Mouse (Mus musculus) forebrain, postnatal 0 days (tissue): ENCODE results near the gene Cnga3. TPM values are rescaled to one million over a fixed set of nuclear protein-coding genes. Genes with fewer than 3 reads are reported as not detected.

Source experiments
- ATAC-seq: fragments of 200-750 bp; cut with Nextera tagmentation; 2 replicates; pipeline ENCODE4 v1.8.0; 2017; ENCODE audit warnings: mild to moderate bottlenecking, moderate library complexity
- DNase-seq: peaks from one replicate; pipeline ENCODE4 v3.0.0-alpha.2; 2015
- H3K27ac ChIP-seq: fragments of 300-500 bp; sonication (generic); 2 replicates; pipeline ENCODE4 v1.5.1; 2014; ENCODE audit warnings: low read depth, mild to moderate bottlenecking, antibody characterized with exemption, low read length, moderate library complexity, mixed read lengths
- H3K27me3 ChIP-seq: fragments of 300-500 bp; sonication (generic); 2 replicates; pipeline ENCODE4 v1.6.1; 2014; ENCODE audit warnings: mild to moderate bottlenecking, low read length, mixed read lengths; ENCODE audit not compliant: insufficient read depth
- H3K36me3 ChIP-seq: fragments of 300-500 bp; sonication (generic); 2 replicates; pipeline ENCODE4 v1.6.1; 2014; ENCODE audit warnings: mild to moderate bottlenecking, moderate library complexity; ENCODE audit not compliant: insufficient read depth
- H3K4me1 ChIP-seq: fragments of 300-500 bp; sonication (generic); 2 replicates; pipeline ENCODE4 v1.6.1; 2014; ENCODE audit warnings: antibody characterized with exemption; ENCODE audit not compliant: insufficient read depth
- H3K4me2 ChIP-seq: fragments of 300-500 bp; sonication (generic); 2 replicates; pipeline ENCODE4 v1.6.1; 2014; ENCODE audit warnings: low read depth, mild to moderate bottlenecking, moderate library complexity
- H3K4me3 ChIP-seq: fragments of 300-500 bp; sonication (generic); 2 replicates; pipeline ENCODE4 v1.5.1; 2014; ENCODE audit warnings: low read depth, low read length, mixed read lengths
- H3K9ac ChIP-seq: fragments of 300-500 bp; sonication (generic); 2 replicates; pipeline ENCODE4 v1.6.1; 2014; ENCODE audit warnings: mild to moderate bottlenecking
- H3K9me3 ChIP-seq: fragments of 300-500 bp; sonication (generic); 2 replicates; pipeline ENCODE4 v1.6.1; 2016; ENCODE audit warnings: low read length
- CTCF ChIP-seq: sonication (generic); IDR thresholded peaks from 2 replicates; pipeline ENCODE4 v1.5.1; 2016; ENCODE audit warnings: antibody characterized with exemption, control low read depth, low read depth
- WGBS: fragments of 180-500 bp; shearing (Covaris S2); extraction: QIAGEN DNeasy Blood & Tissue Kit; methylation state at CpG from one replicate; pipeline ENCODE4 v1.1.7; 2014; 5-methylcytosine and 5-hydroxymethylcytosine counted together
- polyA plus RNA-seq: library from polyadenylated mRNA; unstranded; fragments of >200 nt; fragmentation: Nextera tagmentation; extraction: Ambion mirVana; gene quantifications from 2 replicates; pipeline ENCODE4 v1.2.1, GENCODE M21; 2015
- total RNA-seq: library from RNA; depleted of rRNA; stranded (reverse); fragments of >200 nt; gene quantifications from 2 replicates; pipeline ENCODE4 v1.2.3, GENCODE M21; 2014

Gene Cnga3
- total and polyA plus RNA-seq, 2 experiments from 2014 or later, result 0.52 to 1.8 TPM

- TF ChIP-seq CTCF, result no peak
- Histone ChIP-seq H3K27me3 (no peaks in the 10 kb centered on the region), H3K4me1 (no peaks in the 10 kb centered on the region), H3K36me3 (no peaks in the 10 kb centered on the region), H3K27ac (no peak overlapping the region), H3K9me3 (no peaks in the 10 kb centered on the region), H3K4me2 (no peak overlapping the region), H3K9ac (no peak overlapping the region), H3K4me3 (no peak overlapping the region)
- 92% methylated on average over 4 of the region's 4 CpGs for WGBS
- DNase-seq (no peak), ATAC-seq (no peak)
Observed at GRCm38 (mm10) chr1:37201406-37201805, 12.8 kb upstream of the Cnga3 start.

GRCm38 (mm10) chr1:37207743-37208142 lies 6.5 kb upstream of the Cnga3 start:
- ATAC-seq, result no peak
- Histone ChIP-seq H3K9ac (no peak overlapping the region), H3K4me3 (no peak overlapping the region), H3K4me2 (no peak overlapping the region), H3K27ac (no peak overlapping the region), H3K9me3 (no peaks in the 10 kb centered on the region), H3K36me3 (no peaks in the 10 kb centered on the region), H3K4me1 (no peaks in the 10 kb centered on the region), H3K27me3 (no peaks in the 10 kb centered on the region)
- DNase-seq, result no peak
- TF ChIP-seq CTCF, result no peak
- 55% methylated on average over 8 of the region's 8 CpGs for WGBS

DNA sequence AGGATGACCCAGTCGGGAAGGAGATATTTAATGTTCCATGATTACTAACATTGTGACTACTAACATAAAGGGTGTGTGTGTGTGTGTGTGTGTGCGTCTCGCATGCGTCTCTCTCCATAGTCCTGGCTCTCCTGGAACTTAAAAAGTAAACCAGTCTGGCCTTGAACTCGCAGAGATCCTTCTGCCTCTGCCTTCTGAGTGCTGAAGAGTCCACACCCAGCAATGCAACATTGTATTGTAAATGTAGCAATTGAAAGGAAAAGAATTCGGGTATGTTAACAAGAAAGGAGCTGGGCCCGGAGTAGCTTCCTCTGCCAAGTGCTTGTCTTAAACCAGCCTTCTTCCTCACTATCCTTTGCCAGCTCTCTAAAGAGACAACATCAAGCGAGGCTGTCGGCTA lies 1.9 kb upstream of the Cnga3 start:
- 87% methylated on average over 9 of the region's 9 CpGs for WGBS
- Histone ChIP-seq H3K36me3 (no peaks in the 10 kb centered on the region), H3K9me3 (no peaks in the 10 kb centered on the region), H3K27me3 (no peaks in the 10 kb centered on the region; the same call in 1 of the 2 replicates), H3K4me1 (no peaks in the 10 kb centered on the region), H3K9ac (no peak overlapping the region), H3K27ac (no peak overlapping the region), H3K4me3 (no peak overlapping the region), H3K4me2 (no peak overlapping the region)
- DNase-seq (no peak), ATAC-seq (no peak)
- TF ChIP-seq CTCF, result no peak

GRCm38 (mm10) chr1:37218386-37218785 lies 4.2 kb downstream of the Cnga3 start:
- H3K9me3 ChIP-seq, result no peaks in the 10 kb centered on the region
- no peak overlapping the region for H3K4me2 ChIP-seq
- WGBS, result 4% methylated on average over 14 of the region's 14 CpGs
- H3K9ac ChIP-seq, result no peak overlapping the region
- H3K4me1 ChIP-seq, result peaks cover 16% of the 10 kb centered on the region
- peak; percentile 11 for DNase-seq
- 0 out of 2 replicates have a peak, but pooled peaks have one; percentile 1 for TF ChIP-seq CTCF
- peaks cover 6% of the 10 kb centered on the region; the same call in 1 of the 2 replicates for H3K27me3 ChIP-seq
- H3K36me3 ChIP-seq, result no peaks in the 10 kb centered on the region
- no peak overlapping the region for H3K4me3 ChIP-seq
- H3K27ac ChIP-seq, result no peak overlapping the region
- ATAC-seq, result no peak

GRCm38 (mm10) chr1:37219593-37219992 lies 5.4 kb downstream of the Cnga3 start:
- peaks cover 6% of the 10 kb centered on the region; the same call in 1 of the 2 replicates for H3K27me3 ChIP-seq
- no peak overlapping the region for H3K4me3 ChIP-seq
- H3K36me3 ChIP-seq, result no peaks in the 10 kb centered on the region
- H3K4me2 ChIP-seq, result peak overlapping the region; percentile 20; the same call in 1 of the 2 replicates
- no peaks in the 10 kb centered on the region for H3K9me3 ChIP-seq
- peak overlapping the region; percentile 64 for H3K27ac ChIP-seq
- no peak for TF ChIP-seq CTCF
- DNase-seq, result no peak
- 0 out of 2 replicates have a peak, but pooled peaks have one; percentile 6 for ATAC-seq
- WGBS, result 71% methylated on average over 5 of the region's 5 CpGs
- peaks cover 16% of the 10 kb centered on the region for H3K4me1 ChIP-seq
- H3K9ac ChIP-seq, result no peak overlapping the region

DNA sequence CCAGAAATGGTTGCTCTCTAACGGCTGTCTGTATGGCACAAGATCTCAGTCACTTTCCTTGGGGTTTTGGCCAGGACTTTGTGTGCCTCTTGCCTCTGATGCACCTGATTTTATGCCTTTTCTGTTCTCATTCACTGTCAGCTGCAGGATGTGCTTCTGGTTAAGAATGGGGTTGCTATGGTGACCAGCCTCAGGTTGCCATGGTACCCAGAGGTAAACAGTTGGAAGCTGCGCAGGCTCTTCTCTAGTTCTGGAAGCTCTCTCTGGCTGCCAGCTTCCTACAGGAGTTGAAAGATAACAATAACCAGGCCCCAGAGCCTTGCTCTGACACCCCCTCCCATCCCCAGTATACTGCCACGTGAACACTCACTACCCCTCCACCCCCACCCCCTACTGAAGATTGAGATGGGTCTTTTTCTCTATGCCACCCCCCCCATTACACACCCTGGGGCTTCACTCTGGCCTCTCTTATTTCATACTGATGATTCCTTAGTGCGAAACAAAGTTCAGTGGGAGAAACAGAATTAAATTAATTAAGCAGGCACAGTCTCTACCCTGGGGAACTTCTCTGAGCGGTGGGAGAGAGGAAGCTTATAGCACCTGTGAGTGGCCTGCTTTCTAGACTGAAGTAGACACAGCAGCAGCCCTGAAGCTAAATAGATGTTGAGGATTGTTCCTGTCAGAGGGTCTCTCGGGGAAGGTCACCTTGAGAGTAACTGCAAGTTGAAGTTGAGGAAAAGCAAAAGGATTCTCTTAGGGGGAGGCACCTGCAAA lies 6.1 kb downstream of the Cnga3 start:
- Histone ChIP-seq H3K9me3 (no peaks in the 10 kb centered on the region), H3K4me2 (peak overlapping the region; percentile 20; the same call in 1 of the 2 replicates), H3K4me1 (peaks cover 16% of the 10 kb centered on the region), H3K36me3 (no peaks in the 10 kb centered on the region), H3K9ac (no peak overlapping the region), H3K4me3 (no peak overlapping the region), H3K27ac (peak overlapping the region; percentile 64), H3K27me3 (peaks cover 6% of the 10 kb centered on the region; the same call in 1 of the 2 replicates)
- peak; percentile 94 for DNase-seq
- no peak for TF ChIP-seq CTCF
- peak; percentile 99 for ATAC-seq
- WGBS, result 23% methylated on average over 6 of the region's 6 CpGs

GRCm38 (mm10) chr1:37222002-37222401 lies 7.8 kb downstream of the Cnga3 start:
- TF ChIP-seq CTCF, result no peak
- H3K9me3 ChIP-seq, result no peaks in the 10 kb centered on the region

More at GRCm38 (mm10) chr1:37222002-37222401, 7.8 kb downstream of the Cnga3 start:
- Histone ChIP-seq H3K4me2 (no peak overlapping the region), H3K4me1 (peaks cover 16% of the 10 kb centered on the region), H3K27ac (no peak overlapping the region), H3K27me3 (peaks cover 6% of the 10 kb centered on the region; the same call in 1 of the 2 replicates), H3K4me3 (no peak overlapping the region), H3K9ac (no peak overlapping the region), H3K36me3 (no peaks in the 10 kb centered on the region)
- DNase-seq (no peak), ATAC-seq (no peak)
- WGBS, result 78% methylated on average over 7 of the region's 7 CpGs
